Mouse (Mus musculus): ENCODE results near the gene Vip. TPM values are rescaled to one million over a fixed set of nuclear protein-coding genes. Genes with fewer than 3 reads are reported as not detected.

Gene Vip
- polyA plus RNA-seq (2015; fragmentation: Nextera tagmentation; extraction: Ambion mirVana) = 0.09 and 0.17 TPM in 2 replicates

DNA sequence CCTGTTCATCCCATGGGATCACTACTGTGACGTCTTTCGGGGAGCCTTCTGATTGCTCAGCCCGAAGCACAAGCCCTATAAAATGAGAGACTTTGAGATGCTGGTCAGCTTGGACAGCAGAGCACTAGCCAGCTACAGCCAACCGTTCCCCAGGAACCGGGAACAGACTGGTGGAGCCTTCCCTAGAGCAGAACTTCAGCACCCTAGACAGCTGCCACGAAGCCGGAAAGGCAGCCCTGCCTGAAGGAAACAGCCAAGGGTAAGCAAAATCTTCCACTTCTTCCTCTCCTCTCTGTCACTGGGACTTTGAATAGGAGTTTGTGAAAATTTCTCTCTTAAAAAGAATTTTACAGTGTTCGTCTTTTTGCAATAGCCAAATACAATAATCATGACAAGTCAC is at the start of gene Vip:
Gene Vip, plus strand, starts transcription at position 107 of the 400 bp plus-strand sequence.
- no peak for ATAC-seq (ENCODE audit: low FRiP score, low read depth)
- no peak within 1 kb of the TSS for H3K9ac ChIP-seq
- no peaks in the 10 kb centered on the region for H3K9me3 ChIP-seq
- H3K4me3 ChIP-seq = no peak within 1 kb of the TSS
- H3K36me3 ChIP-seq = no peaks in the 10 kb centered on the region
- H3K27me3 ChIP-seq = no peaks in the 10 kb centered on the region
- H3K4me1 ChIP-seq = no peaks in the 10 kb centered on the region
- no peak within 1 kb of the TSS for H3K4me2 ChIP-seq (replicated peaks)
- 27% methylated on average over 8 of the region's 8 CpGs for WGBS
- no peak within 1 kb of the TSS for H3K27ac ChIP-seq

DNA sequence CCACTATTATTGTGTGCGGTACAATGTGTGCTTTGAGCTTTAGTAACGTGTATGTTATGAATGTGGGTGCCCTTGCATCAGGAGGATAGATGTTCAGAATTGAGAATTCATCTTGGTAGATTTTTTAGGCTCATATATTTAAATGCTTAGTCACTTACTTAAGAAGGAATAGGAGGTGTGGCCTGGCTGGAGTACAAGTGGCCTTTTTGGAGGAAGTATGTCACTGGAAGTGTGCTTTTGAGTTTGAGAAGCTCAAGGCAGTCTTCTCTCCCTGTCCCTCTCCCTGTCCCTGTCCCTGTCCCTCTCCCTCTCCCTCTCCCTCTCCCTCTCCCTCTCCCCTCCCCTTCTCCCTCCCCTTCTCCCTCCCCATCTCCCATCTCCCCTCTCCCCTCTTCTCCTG is 48.0 kb upstream of the Vip start:
- no peaks in the 10 kb centered on the region for H3K9me3 ChIP-seq
- H3K27me3 ChIP-seq = no peaks in the 10 kb centered on the region
- H3K36me3 ChIP-seq = no peaks in the 10 kb centered on the region
- H3K4me2 ChIP-seq (replicated peaks) = no peak overlapping the region
- no peak overlapping the region for H3K9ac ChIP-seq
- WGBS = 81% methylated on average over 2 of the region's 2 CpGs
- no peak overlapping the region for H3K27ac ChIP-seq
- no peak for ATAC-seq (ENCODE audit: low FRiP score, low read depth)
- no peaks in the 10 kb centered on the region for H3K4me1 ChIP-seq
- no peak overlapping the region for H3K4me3 ChIP-seq

DNA sequence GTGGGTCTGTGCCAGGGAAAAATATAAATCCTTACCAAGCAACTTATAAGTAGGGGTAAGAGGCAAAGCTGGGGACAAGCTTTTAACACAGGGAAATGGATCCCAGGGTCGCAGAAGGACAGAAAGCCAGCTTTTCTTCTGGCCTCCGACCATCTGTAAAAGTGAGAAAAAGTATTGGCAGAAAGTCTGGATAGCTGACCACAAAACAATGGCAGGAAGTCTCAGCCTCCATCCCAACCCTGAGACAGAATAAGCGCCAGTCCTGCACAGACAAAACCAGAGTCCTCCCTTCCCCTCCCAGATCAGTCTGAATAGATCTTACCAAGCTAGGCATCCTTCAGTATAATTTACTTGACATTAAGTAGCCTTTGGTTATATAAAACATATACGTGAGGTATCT is 47.0 kb upstream of the Vip start:
- no peak overlapping the region for H3K4me2 ChIP-seq (replicated peaks)
- no peaks in the 10 kb centered on the region for H3K9me3 ChIP-seq
- no peaks in the 10 kb centered on the region for H3K36me3 ChIP-seq
- no peaks in the 10 kb centered on the region for H3K27me3 ChIP-seq
- no peaks in the 10 kb centered on the region for H3K4me1 ChIP-seq
- 87% methylated on average over 4 of the region's 4 CpGs for WGBS
- no peak overlapping the region for H3K4me3 ChIP-seq
- ATAC-seq (ENCODE audit: low FRiP score, low read depth) = no peak
- no peak overlapping the region for H3K27ac ChIP-seq
- no peak overlapping the region for H3K9ac ChIP-seq

DNA sequence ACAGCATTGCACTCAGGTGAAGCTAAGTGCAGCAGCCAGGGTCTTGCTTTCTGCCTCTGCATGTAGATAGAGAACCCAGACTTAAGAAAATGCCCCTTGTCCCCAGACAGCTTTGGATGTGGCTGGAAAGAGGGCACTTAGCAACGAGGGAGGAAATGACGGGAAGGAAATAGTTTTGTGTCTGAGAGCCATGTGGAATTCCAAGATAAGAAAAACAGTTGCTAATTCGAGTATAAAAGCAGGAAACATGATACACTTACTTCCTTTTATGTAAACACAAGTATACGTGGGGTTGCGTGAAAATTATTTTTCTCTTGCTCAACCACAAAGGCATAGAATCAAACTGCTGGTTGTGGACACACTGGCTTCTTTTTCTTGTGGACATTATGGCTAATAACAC is 45.6 kb upstream of the Vip start, which contains the start of gene Myct1:
Gene Myct1, plus strand, starts transcription at position 312 of the 400 bp plus-strand sequence.
- Histone ChIP-seq H3K9ac (no peak within 1 kb of the TSS), H3K4me3 (no peak within 1 kb of the TSS), H3K27ac (no peak within 1 kb of the TSS), H3K36me3 (no peaks in the 10 kb centered on the region), H3K4me1 (no peaks in the 10 kb centered on the region), H3K4me2 (replicated peaks) (no peak within 1 kb of the TSS), H3K9me3 (no peaks in the 10 kb centered on the region), H3K27me3 (no peaks in the 10 kb centered on the region)
- no peak for ATAC-seq (ENCODE audit: low FRiP score, low read depth)
- 43% methylated on average over 5 of the region's 5 CpGs for WGBS

DNA sequence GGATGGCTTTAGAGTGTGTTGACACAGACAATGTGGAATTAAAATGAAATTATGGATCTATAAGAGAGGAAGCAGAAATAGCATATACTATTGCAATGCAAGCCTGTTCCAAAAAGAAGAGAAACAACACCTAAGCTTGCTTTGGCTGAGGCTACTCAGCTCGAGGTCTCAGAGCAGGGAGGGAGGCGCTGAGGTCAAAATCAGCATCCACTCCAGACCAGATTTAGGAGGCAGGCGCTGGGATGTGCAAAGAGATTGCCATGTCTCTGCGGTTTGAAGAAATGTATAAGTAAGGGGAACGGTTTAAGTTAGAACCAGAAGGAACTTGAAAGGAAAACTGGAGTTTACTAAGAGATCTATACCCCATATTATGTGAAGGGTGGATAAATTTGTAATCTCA is 44.6 kb upstream of the Vip start:
- ATAC-seq (ENCODE audit: low FRiP score, low read depth) = no peak
- no peaks in the 10 kb centered on the region for H3K4me1 ChIP-seq
- H3K4me2 ChIP-seq (replicated peaks) = no peak overlapping the region
- no peaks in the 10 kb centered on the region for H3K36me3 ChIP-seq
- H3K9me3 ChIP-seq = no peaks in the 10 kb centered on the region
- H3K9ac ChIP-seq = no peak overlapping the region
- H3K4me3 ChIP-seq = no peak overlapping the region
- 67% methylated on average over 5 of the region's 5 CpGs for WGBS
- no peaks in the 10 kb centered on the region for H3K27me3 ChIP-seq
- no peak overlapping the region for H3K27ac ChIP-seq

DNA sequence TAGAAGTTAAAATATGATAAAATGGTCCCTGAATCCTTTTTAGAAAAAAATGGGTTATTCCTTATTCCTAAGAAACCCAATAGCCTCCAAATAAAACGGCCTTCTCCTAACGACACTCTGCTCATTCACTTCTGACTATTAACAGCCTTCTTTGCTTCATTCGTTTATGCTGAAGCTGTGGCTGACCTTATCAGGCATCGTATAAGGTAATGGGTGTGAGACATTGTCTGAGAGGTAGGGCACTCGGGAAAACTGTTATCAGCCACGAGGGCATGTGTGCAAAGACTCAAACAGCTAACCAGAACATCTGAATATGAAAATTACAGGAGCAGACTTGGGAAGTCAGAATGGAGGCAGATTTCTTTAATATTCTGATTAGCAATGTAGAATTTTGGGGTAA is 42.5 kb upstream of the Vip start:
- H3K4me3 ChIP-seq = no peak overlapping the region
- ATAC-seq (ENCODE audit: low FRiP score, low read depth) = no peak
- 51% methylated on average over 6 of the region's 6 CpGs for WGBS
- H3K4me2 ChIP-seq (replicated peaks) = no peak overlapping the region
- no peak overlapping the region for H3K9ac ChIP-seq
- no peaks in the 10 kb centered on the region for H3K36me3 ChIP-seq
- no peaks in the 10 kb centered on the region for H3K9me3 ChIP-seq
- no peak overlapping the region for H3K27ac ChIP-seq
- no peaks in the 10 kb centered on the region for H3K27me3 ChIP-seq
- no peaks in the 10 kb centered on the region for H3K4me1 ChIP-seq

DNA sequence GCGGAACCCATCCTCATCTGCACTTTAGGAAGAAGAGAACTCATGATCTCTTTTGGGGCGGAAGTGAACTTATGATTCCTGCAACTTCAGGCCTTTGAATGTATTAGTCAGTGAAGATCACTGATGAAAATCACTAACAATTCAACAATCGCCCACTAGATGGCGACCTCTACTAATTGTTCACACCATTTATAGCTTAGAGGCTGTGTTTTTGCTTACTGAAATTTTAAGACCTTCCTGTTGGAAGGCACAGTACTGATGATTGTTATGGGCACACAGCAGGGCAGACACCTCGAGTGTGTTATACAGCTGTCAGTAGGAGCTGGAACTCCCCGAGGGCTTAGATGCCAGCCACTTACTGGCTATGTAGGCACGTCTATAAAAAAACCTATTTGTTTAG is 38.9 kb upstream of the Vip start:
- Histone ChIP-seq H3K27ac (no peak overlapping the region), H3K4me2 (replicated peaks) (no peak overlapping the region), H3K4me3 (no peak overlapping the region), H3K4me1 (no peaks in the 10 kb centered on the region), H3K36me3 (no peaks in the 10 kb centered on the region), H3K27me3 (no peaks in the 10 kb centered on the region), H3K9me3 (no peaks in the 10 kb centered on the region), H3K9ac (no peak overlapping the region)
- WGBS = 9% methylated on average over 7 of the region's 7 CpGs
- ATAC-seq (ENCODE audit: low FRiP score, low read depth) = peak; percentile 61

DNA sequence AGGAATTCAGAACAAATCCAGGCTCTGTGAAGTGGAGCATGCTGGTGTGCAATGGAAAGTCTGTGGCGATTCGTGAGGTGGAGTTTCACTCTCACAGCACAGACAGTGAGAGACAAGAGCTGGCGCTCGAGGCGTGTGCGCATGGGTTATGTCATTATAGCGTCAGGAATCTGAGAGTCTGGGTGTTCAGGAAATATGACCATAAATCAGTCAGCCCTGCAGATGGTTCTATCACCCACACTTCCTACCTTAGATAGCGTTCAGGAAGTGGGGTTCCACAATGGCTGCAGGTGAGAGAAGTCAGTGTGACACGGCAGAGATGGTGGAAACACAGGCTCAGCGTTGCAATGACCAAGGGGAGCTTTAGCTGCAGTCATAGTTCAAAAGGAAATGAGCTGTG is 35.5 kb upstream of the Vip start:
- Histone ChIP-seq H3K36me3 (no peaks in the 10 kb centered on the region), H3K9me3 (no peaks in the 10 kb centered on the region), H3K4me3 (no peak overlapping the region), H3K4me1 (no peaks in the 10 kb centered on the region), H3K9ac (no peak overlapping the region), H3K27ac (no peak overlapping the region), H3K4me2 (replicated peaks) (no peak overlapping the region), H3K27me3 (no peaks in the 10 kb centered on the region)
- ATAC-seq (ENCODE audit: low FRiP score, low read depth) = no peak
- 79% methylated on average over 10 of the region's 10 CpGs for WGBS

DNA sequence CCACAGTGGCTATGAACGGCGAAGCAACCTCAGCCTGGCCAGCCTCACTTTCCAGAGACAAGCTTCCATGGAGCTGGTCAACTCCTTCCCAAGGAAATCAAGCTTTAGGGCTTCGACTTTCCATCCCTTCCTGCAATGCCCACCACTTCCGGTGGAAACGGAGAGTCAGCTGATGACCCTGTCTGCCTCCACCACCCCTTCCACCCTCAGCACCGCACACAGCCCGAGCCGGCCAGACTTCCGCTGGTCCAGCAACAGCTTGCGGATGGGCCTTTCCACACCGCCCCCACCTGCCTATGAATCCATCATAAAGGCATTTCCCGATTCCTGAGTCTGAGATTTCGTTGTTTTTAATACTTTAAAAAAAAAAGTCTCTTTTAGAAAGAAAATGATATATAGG is 34.6 kb upstream of the Vip start:
- H3K4me1 ChIP-seq = no peaks in the 10 kb centered on the region
- no peaks in the 10 kb centered on the region for H3K36me3 ChIP-seq
- WGBS = 88% methylated on average over 13 of the region's 13 CpGs
- H3K4me2 ChIP-seq (replicated peaks) = no peak overlapping the region
- no peak overlapping the region for H3K27ac ChIP-seq
- no peak overlapping the region for H3K4me3 ChIP-seq
- no peaks in the 10 kb centered on the region for H3K27me3 ChIP-seq
- no peak for ATAC-seq (ENCODE audit: low FRiP score, low read depth)
- H3K9ac ChIP-seq = no peak overlapping the region
- no peaks in the 10 kb centered on the region for H3K9me3 ChIP-seq

DNA sequence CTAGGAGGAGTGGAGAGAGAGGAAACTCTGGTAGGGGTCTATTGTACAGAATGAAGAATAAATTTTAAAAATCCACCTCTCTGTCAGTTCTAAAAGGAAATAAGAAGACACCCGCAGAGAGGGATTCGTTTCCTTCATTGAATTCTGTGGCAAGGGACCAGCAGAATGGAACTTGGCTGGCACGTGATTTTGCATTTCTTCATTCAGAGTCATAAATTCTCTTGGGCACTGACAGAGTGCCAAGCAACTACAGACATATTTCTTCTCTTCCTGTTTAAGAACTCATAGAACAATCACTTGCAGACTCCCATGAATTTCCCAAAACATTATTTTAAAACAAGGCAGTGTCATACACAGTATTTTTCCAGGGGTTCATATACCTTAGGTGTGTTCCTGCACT is 30.1 kb upstream of the Vip start:
- Histone ChIP-seq H3K4me3 (no peak overlapping the region), H3K27me3 (no peaks in the 10 kb centered on the region), H3K9me3 (no peaks in the 10 kb centered on the region), H3K36me3 (no peaks in the 10 kb centered on the region), H3K9ac (no peak overlapping the region), H3K4me2 (replicated peaks) (no peak overlapping the region), H3K4me1 (no peaks in the 10 kb centered on the region), H3K27ac (no peak overlapping the region)
- ATAC-seq (ENCODE audit: low FRiP score, low read depth) = no peak
- WGBS = 81% methylated on average over 3 of the region's 3 CpGs

DNA sequence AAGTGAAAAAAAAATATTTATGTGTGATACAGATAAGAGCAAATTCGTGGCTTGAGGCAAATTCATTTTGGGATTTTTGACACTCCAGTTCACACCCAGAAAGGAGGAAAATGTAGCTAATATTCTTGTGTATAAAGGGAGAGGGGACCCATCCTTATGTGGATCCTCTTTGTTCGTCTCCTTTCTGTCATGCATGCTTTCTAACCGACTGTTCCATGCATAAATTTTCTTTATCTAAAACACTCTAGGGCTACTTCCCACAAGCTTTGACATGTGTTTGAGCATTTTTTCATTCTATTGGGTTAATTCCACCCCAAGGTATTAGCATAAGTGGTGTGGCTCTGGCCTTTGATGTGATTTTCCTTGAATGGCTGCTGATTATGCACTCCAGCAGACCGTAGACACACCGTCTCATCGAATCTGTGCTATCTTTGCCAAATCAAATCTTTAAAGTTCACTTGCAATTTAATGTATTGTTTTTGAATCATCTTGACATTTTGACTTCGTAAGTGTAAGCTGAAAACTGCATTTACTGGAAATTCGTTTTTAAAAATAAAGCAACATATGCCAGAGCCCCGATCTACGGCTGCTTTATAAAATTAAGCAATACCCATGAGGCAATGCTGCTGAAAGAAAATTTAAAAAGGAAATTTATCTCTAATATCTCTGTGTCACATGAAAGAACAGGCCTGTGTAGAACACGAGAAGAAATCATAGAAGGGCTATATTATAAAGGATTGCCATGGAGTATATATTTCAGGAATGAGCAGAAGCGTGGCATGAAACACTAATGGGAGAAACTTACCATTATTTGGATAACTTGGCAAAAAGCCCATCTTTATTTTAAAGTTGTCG is 23.6 kb upstream of the Vip start:
- WGBS = 83% methylated on average over 13 of the region's 13 CpGs
- H3K4me2 ChIP-seq (replicated peaks) = no peak overlapping the region
- H3K36me3 ChIP-seq = no peaks in the 10 kb centered on the region
- H3K9me3 ChIP-seq = no peaks in the 10 kb centered on the region
- no peak overlapping the region for H3K9ac ChIP-seq
- H3K4me1 ChIP-seq = no peaks in the 10 kb centered on the region
- H3K4me3 ChIP-seq = no peak overlapping the region
- no peak for ATAC-seq (ENCODE audit: low FRiP score, low read depth)
- H3K27ac ChIP-seq = no peak overlapping the region
- no peaks in the 10 kb centered on the region for H3K27me3 ChIP-seq

DNA sequence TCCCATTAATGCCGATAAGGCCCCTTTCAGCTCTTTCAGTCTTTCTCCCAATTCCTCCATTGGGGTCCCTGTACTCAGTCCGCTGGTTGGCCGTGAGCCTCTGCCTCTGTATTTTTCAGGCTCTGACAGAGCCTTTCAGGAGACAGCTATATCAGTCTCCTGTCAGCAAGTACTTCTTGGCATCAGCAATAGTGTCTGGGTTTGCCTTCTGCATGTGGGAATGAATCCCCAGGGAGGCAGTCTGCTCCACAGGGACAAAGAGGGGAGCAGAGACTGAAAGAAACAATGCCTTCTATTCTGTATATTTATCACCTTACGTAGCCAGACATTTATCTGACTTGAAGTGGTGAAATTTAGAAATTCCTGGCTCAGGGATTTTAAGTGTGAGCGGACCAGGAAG is 12.8 kb upstream of the Vip start:
- no peak for ATAC-seq (ENCODE audit: low FRiP score, low read depth)
- Histone ChIP-seq H3K9me3 (no peaks in the 10 kb centered on the region), H3K4me1 (no peaks in the 10 kb centered on the region), H3K36me3 (no peaks in the 10 kb centered on the region), H3K9ac (no peak overlapping the region), H3K4me2 (replicated peaks) (no peak overlapping the region), H3K27me3 (no peaks in the 10 kb centered on the region), H3K27ac (no peak overlapping the region), H3K4me3 (no peak overlapping the region)
- 86% methylated on average over 5 of the region's 5 CpGs for WGBS

DNA sequence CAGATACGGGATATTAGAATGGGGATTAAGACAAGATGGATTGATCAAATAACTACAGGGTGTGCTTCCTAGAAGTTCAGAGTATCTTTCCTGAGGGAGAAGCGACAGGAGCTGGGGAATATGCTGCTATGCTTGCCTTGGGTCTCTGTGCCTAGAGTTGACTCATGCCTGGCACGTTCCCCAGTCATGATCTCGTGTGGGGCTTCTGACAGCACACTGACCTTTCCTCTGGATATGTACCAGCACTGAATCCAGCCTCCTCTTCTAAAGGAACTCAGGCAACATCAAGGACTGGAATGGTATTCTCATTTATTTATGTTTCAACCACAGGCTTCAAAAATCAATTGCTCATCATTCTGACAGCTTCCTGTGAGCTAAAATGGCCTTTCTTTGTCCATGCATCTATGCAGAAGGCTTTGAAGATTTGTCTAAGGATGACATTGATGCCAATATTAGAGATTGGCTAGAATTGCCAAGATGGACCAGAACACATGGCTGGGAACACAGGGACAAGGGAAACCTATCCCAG is 5.3 kb upstream of the Vip start:
- Histone ChIP-seq H3K27me3 (no peaks in the 10 kb centered on the region), H3K36me3 (no peaks in the 10 kb centered on the region), H3K27ac (no peak overlapping the region), H3K9ac (no peak overlapping the region), H3K4me1 (no peaks in the 10 kb centered on the region), H3K9me3 (no peaks in the 10 kb centered on the region), H3K4me2 (replicated peaks) (no peak overlapping the region), H3K4me3 (no peak overlapping the region)
- no peak for ATAC-seq (ENCODE audit: low FRiP score, low read depth)
- 74% methylated on average over 4 of the region's 4 CpGs for WGBS

Measured in limb, embryonic 13.5 days (tissue).